Mouse (Mus musculus): Measurements from ENCODE around the gene Olfr715b.
"Not testable (repeated sequence)": the region's sequence is repeated elsewhere in the genome, so short reads cannot be mapped to it uniquely, and the experiment has no call there.

Olfr715b gene

GRCm38 (mm10) chr7:107110269-107110668 lies at the start of gene Olfr715b:
Olfr715b (minus strand) TSS chr7:107110369.
- not testable (repeated sequence) for DNase-seq

- DNase-seq, result not testable (repeated sequence)
These were observed 27.9 kb upstream of the Olfr715b start, which contains the start of gene Olfr716 for GRCm38 (mm10) chr7:107138027-107138426. Olfr716 (plus strand) TSS chr7:107138327.

GRCm38 (mm10) chr7:107130983-107131382 lies 20.8 kb upstream of the Olfr715b start, which contains the start of gene Olfr715:
Olfr715 (minus strand) TSS chr7:107131083.
- DNase-seq, result not testable (repeated sequence)

GRCm38 (mm10) chr7:107092920-107093319 lies 17.2 kb downstream of the Olfr715b start, which contains the start of gene Olfr17:
Olfr17 (plus strand) TSS chr7:107093220.
- no peak for DNase-seq

- no peak for DNase-seq
These were observed 39.5 kb downstream of the Olfr715b start, which contains the start of gene Olfr714 for GRCm38 (mm10) chr7:107070681-107071080. Olfr714 (plus strand) TSS chr7:107070981.

Data from cerebellum, postnatal 36 days (tissue).